Mouse (Mus musculus) ES-Bruce4 (cell line): ENCODE results near the gene Galnt18.

Experiments
- CTCF ChIP-seq: IDR thresholded peaks from one replicate; pipeline ENCODE4 v1.8.1; 2011; ENCODE audit warnings: low read depth, low read length
- EP300 ChIP-seq: IDR thresholded peaks from 2 replicates; pipeline ENCODE4 v1.6.1; 2011; ENCODE audit warnings: low read depth, low read length; ENCODE audit not compliant: insufficient read depth
- POLR2A ChIP-seq: IDR thresholded peaks from one replicate; pipeline ENCODE4 v1.8.1; 2011; ENCODE audit warnings: low read length; ENCODE audit not compliant: insufficient read depth

GRCm38 (mm10) chr7:111545614-111546013 lies 234.2 kb downstream of the Galnt18 start:
- TF ChIP-seq CTCF = no peak
- TF ChIP-seq POLR2A = no peak
- TF ChIP-seq EP300 = no peak
